Mouse (Mus musculus): ENCODE results near the gene Dlgap5. TPM values are rescaled to one million over a fixed set of nuclear protein-coding genes. Genes with fewer than 3 reads are reported as not detected.

Gene Dlgap5
- total and polyA plus RNA-seq, 2 experiments from 2014 or later = 5.5 to 10.0 TPM

DNA sequence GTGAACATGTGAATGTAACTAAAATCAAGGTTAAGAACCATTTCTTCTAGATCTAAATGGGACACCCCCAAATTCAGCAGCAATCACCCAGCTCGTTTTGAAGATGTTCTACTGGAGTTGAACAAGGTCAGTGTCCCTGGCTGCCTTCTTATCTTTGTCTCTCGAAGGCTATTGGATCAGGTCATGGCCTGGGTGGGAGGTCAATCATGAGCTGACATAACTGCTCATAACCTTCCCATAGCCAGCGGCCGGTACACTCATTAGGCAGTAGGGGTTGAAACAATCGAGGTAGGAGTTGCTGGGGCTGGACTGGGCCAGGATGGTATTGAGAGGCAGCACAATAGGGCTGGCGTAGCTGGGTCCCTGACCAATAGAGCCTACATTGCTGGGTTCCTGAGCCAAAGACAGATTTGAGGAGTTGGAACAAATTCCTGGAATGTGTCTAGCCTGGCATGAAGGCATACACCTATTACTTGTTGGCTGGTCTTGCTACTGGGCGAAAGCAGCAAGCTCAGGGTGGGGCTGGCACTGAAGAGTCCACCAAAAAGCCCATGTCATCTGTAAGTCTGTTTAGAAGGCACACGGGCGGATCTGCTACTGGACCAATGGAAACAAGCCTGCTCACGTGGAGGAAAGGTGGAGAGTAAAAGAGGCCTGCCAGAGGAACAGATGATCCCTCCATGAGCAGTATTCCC, 77.8 kb downstream of the Dlgap5 start:
- Histone ChIP-seq H3K36me3 (ENCODE audit: insufficient read depth, low read length) (no peaks in the 10 kb centered on the region), H3K27ac (no peak overlapping the region), H3K27me3 (ENCODE audit: insufficient read depth, low read length) (no peaks in the 10 kb centered on the region), H3K9me3 (ENCODE audit: low read length) (no peaks in the 10 kb centered on the region), H3K4me1 (ENCODE audit: insufficient read depth, low read length) (no peaks in the 10 kb centered on the region), H3K4me2 (ENCODE audit: low read depth, low read length) (no peak overlapping the region), H3K4me3 (ENCODE audit: low read length) (no peak overlapping the region), H3K9ac (replicated peaks; ENCODE audit: low read length) (no peak overlapping the region)
- ATAC-seq (no peak), DNase-seq (ENCODE audit: low spot score) (no peak)
- no peak for TF ChIP-seq CTCF (IDR thresholded peaks at IDR 0.05; ENCODE audit: low read depth)
- WGBS = 79% methylated on average over 10 of the region's 10 CpGs

Other genes with a start within 250 kb of the Dlgap5 start
- gene Gch1, start 229.0 kb downstream of the Dlgap5 start, total RNA-seq (2014; rRNA removed) = 6.2 and 10.7 TPM in 2 replicates
- 6.1 and 6.2 TPM in 2 replicates for gene Gch1, start 229.0 kb downstream of the Dlgap5 start, polyA plus RNA-seq (2015; fragmentation: Nextera tagmentation; extraction: Ambion mirVana)
- 8.5 and 10.7 TPM in 2 replicates for gene Wdhd1, start 141.6 kb downstream of the Dlgap5 start, total RNA-seq (2014; rRNA removed)
- 9.4 and 9.7 TPM in 2 replicates for gene Wdhd1, start 141.6 kb downstream of the Dlgap5 start, polyA plus RNA-seq (2015; fragmentation: Nextera tagmentation; extraction: Ambion mirVana)
- 5.6 and 7.2 TPM in 2 replicates for gene Socs4, start 141.5 kb downstream of the Dlgap5 start, total RNA-seq (2014; rRNA removed)
- gene Socs4, start 141.5 kb downstream of the Dlgap5 start, polyA plus RNA-seq (2015; fragmentation: Nextera tagmentation; extraction: Ambion mirVana) = 2.2 and 2.8 TPM in 2 replicates
- 49.2 and 50.3 TPM in 2 replicates for gene Mapk1ip1l, start 120.1 kb downstream of the Dlgap5 start, total RNA-seq (2014; rRNA removed)
- gene Mapk1ip1l, start 120.1 kb downstream of the Dlgap5 start, polyA plus RNA-seq (2015; fragmentation: Nextera tagmentation; extraction: Ambion mirVana) = 31.8 and 33.9 TPM in 2 replicates
- gene Lgals3, start 50.7 kb downstream of the Dlgap5 start, total RNA-seq (2014; rRNA removed) = 2.1 and 9.1 TPM in 2 replicates
- 6.6 and 8.2 TPM in 2 replicates for gene Lgals3, start 50.7 kb downstream of the Dlgap5 start, polyA plus RNA-seq (2015; fragmentation: Nextera tagmentation; extraction: Ambion mirVana)
- gene Fbxo34, start 32.0 kb upstream of the Dlgap5 start, total RNA-seq (2014; rRNA removed) = 20.6 and 62.0 TPM in 2 replicates
- gene Fbxo34, start 32.0 kb upstream of the Dlgap5 start, polyA plus RNA-seq (2015; fragmentation: Nextera tagmentation; extraction: Ambion mirVana) = 39.7 and 41.0 TPM in 2 replicates
- gene Atg14, start 152.2 kb upstream of the Dlgap5 start, total RNA-seq (2014; rRNA removed) = 5.2 and 6.1 TPM in 2 replicates
- 22.5 and 23.5 TPM in 2 replicates for gene Atg14, start 152.2 kb upstream of the Dlgap5 start, polyA plus RNA-seq (2015; fragmentation: Nextera tagmentation; extraction: Ambion mirVana)
- 23.5 and 27.4 TPM in 2 replicates for gene Ktn1, start 230.0 kb upstream of the Dlgap5 start, total RNA-seq (2014; rRNA removed)
- gene Ktn1, start 230.0 kb upstream of the Dlgap5 start, polyA plus RNA-seq (2015; fragmentation: Nextera tagmentation; extraction: Ambion mirVana) = 66.8 and 73.8 TPM in 2 replicates